Mouse (Mus musculus): ENCODE results near the gene Pcgf5.

The Pcgf5 gene

DNA sequence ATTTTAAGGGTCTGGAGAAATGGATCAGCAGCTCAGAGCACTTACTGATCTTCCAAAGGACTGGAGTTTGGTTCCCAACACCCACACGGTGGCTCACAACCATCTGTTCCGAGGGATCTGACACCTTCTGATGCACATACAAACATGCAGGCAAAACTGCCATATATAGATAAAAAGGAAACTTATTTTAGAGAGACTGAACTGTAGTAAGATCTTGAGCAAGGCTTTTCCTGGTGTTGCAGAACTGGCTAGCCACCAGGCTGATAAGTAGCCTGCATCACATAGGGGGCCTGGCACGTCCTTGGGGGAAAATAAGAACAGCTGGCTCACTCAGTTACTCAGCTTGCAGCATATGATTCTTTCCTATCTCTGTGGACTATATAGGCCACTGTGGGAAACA, 147.4 kb downstream of the Pcgf5 start:
- DNase-seq (ENCODE audit: low spot score): no peak

DNA sequence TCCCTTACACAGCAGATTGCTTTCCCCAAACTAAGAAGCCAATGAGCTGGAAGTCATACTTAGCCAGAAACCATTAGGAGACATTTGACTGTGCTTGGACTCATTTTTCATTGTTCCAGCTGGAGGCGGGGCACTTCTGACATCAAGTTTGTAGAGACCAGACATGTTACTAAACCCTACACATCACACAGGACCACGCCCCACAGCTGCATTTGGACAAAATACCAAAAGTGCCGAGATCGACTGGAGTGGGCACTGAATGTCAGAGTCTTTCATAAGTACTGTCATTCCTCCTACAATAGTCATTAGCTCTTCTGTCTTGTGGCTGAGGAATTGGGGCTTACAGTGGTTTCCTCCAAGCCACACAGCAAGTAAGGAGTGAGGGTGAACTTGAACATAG, 148.4 kb downstream of the Pcgf5 start:
- DNase-seq (ENCODE audit: low spot score): no peak

DNA sequence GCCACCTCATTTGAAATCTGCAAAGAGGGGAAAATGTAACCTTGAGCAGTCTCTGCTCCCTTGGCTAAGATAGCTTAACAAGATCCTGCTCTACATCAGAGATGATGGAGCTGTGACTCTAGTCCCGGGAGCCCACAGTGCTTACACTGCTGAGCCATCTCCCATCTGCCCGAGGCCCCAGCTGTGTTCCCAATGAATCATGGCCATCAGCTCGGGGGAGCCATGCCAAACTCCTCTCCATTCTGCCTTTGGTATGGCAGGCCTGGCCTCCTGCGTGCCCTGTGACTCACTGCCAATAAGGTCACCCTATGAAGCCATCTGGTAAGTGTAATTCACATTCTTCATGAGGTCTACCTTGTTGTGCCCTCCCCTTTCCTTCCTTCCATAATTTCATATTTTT, 149.0 kb downstream of the Pcgf5 start:
- no peak for DNase-seq (ENCODE audit: low spot score)

DNA sequence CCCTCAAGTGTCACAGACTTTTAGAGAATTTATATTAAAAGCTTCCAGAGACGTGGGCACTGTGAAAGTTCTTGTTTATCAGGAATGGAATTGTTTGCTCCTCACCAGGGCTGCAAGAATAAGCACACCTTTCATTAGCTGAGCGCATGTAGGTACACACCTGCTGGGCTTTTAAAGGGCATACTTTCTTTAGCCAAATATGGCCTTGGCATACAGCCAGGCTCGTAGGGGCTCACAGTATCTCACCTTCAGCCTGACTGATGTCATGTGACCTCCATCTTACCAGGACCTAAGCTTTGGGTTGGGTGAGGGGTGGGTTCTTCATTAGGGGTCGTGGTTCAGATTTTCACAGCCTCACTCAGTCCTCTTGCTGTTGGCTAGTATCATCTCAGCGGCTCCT, 149.6 kb downstream of the Pcgf5 start:
- DNase-seq (ENCODE audit: low spot score): no peak

DNA sequence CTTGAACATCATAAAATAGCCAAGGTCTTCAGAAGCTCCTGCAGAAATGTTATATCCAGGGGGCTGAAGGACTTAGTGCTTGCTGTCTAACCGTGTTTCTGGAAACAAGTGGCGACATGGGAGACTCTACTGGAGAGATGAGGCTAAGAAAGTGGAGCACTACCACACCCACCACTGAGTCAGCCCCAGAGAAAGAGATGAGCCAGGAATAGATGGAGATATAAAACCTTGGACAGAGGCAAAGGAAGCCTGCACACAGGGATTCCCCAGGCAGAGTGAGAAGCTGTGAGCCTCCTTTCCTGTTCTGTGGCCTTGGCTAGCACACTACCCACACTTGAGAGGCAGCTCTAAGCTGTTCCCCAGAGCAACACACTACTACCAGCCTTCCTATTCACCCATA, 156.6 kb downstream of the Pcgf5 start:
- no peak for DNase-seq (ENCODE audit: low spot score)

All from yolk sac, embryonic 10.5 days (tissue).